Mouse (Mus musculus): ENCODE data around the gene Nrxn3. TPM values are rescaled to one million over a fixed set of nuclear protein-coding genes. Genes with fewer than 3 reads are reported as not detected.
A peak's percentile ranks its signal among the peaks of the same experiment; 100 is the strongest.

The Nrxn3 gene
- polyA plus RNA-seq, 1 experiment from 2014 or later, result 87.0 TPM

DNA sequence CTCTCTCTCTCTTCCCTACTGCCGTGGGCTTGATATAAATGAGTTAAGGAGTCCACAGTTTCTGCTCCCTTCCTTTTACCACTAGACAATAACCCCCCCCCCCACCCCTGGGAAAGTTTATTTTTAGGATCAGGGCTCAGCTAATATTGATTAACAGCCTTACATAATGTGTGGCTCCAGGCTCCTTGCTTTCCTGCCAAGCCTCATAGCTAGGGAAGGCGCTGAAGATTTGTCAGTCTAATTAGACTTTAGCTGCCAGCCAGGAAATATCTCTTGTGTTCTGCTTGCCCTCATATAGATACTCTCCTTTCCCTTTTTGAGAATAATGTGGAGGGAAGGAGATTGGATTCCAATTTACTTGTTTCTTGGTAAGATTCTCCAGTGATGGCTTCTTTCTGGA lies 1488.7 kb downstream of the Nrxn3 start:
- no peaks in the 10 kb centered on the region for H3K27me3 ChIP-seq (ENCODE audit: control insufficient read depth, insufficient read depth, low read depth, low read length)
- no peak for ATAC-seq
- no peak overlapping the region for H3K9ac ChIP-seq (ENCODE audit: low read depth, low read length)
- WGBS, result 71% methylated on average over 2 of the region's 2 CpGs
- H3K4me2 ChIP-seq (ENCODE audit: low read length), result no peak overlapping the region
- no peaks in the 10 kb centered on the region for H3K4me1 ChIP-seq (ENCODE audit: control insufficient read depth, insufficient read depth, low read length)
- H3K27ac ChIP-seq (ENCODE audit: low read length), result no peak overlapping the region
- no peak overlapping the region for H3K4me3 ChIP-seq (ENCODE audit: low read depth, low read length)
- no peaks in the 10 kb centered on the region for H3K9me3 ChIP-seq (replicated peaks; ENCODE audit: control insufficient read depth, low read length, poor library complexity, severe bottlenecking)
- no peaks in the 10 kb centered on the region for H3K36me3 ChIP-seq (ENCODE audit: control insufficient read depth, insufficient read depth, low read length)

DNA sequence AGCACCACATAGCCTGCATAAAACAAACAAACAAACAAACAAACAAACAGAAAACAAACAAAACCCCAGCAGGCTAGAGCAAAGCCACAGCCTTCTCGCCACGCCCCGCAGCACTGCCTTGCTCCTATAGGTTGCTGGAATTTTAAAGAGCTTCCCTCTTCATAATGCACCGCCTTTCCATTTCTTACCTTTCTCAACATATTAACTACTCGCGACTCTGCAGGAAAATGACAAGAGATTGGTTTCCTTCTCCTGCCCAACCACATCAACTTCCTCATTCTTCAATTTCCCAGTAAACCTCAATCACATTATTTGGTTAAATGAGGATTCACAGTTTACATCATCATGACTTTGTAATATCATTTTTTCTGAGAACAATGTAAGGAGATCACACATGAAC lies 1494.4 kb downstream of the Nrxn3 start:
- H3K4me3 ChIP-seq (ENCODE audit: low read depth, low read length), result no peak overlapping the region
- H3K36me3 ChIP-seq (ENCODE audit: control insufficient read depth, insufficient read depth, low read length), result no peaks in the 10 kb centered on the region
- WGBS, result 93% methylated on average over 6 of the region's 6 CpGs
- no peak overlapping the region for H3K9ac ChIP-seq (ENCODE audit: low read depth, low read length)
- no peak for ATAC-seq
- no peak overlapping the region for H3K4me2 ChIP-seq (ENCODE audit: low read length)
- H3K27ac ChIP-seq (ENCODE audit: low read length), result no peak overlapping the region
- no peaks in the 10 kb centered on the region for H3K27me3 ChIP-seq (ENCODE audit: control insufficient read depth, insufficient read depth, low read depth, low read length)
- no peaks in the 10 kb centered on the region for H3K9me3 ChIP-seq (replicated peaks; ENCODE audit: control insufficient read depth, low read length, poor library complexity, severe bottlenecking)
- no peaks in the 10 kb centered on the region for H3K4me1 ChIP-seq (ENCODE audit: control insufficient read depth, insufficient read depth, low read length)

DNA sequence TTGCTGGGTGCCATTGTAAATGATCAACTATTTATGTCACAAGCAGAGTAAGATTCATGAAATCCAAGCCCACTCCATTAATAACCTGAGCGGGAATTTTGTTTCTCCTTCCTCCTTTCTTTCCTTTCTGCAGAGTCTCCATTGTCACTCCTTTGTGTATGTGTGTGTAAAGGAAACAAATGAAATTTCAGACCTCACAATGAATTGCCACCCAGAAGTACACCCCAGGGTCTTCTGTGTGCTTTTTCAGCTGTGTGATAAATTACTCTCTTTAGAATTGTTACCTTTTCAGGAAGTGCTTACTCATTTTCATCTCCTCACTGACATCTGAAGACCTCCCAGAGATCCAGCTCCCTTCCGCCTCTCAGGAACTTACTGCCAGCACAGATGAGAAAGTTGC lies 1506.4 kb downstream of the Nrxn3 start:
- H3K4me1 ChIP-seq (ENCODE audit: control insufficient read depth, insufficient read depth, low read length), result no peaks in the 10 kb centered on the region
- no peaks in the 10 kb centered on the region for H3K36me3 ChIP-seq (ENCODE audit: control insufficient read depth, insufficient read depth, low read length)
- no peak overlapping the region for H3K4me2 ChIP-seq (ENCODE audit: low read length)
- H3K4me3 ChIP-seq (ENCODE audit: low read depth, low read length), result no peak overlapping the region
- no peak overlapping the region for H3K9ac ChIP-seq (ENCODE audit: low read depth, low read length)
- no peak for ATAC-seq
- H3K9me3 ChIP-seq (replicated peaks; ENCODE audit: control insufficient read depth, low read length, poor library complexity, severe bottlenecking), result no peaks in the 10 kb centered on the region
- no peaks in the 10 kb centered on the region for H3K27me3 ChIP-seq (ENCODE audit: control insufficient read depth, insufficient read depth, low read depth, low read length)
- no peak overlapping the region for H3K27ac ChIP-seq (ENCODE audit: low read length)
- WGBS, result 55% methylated on average over 2 of the region's 2 CpGs

DNA sequence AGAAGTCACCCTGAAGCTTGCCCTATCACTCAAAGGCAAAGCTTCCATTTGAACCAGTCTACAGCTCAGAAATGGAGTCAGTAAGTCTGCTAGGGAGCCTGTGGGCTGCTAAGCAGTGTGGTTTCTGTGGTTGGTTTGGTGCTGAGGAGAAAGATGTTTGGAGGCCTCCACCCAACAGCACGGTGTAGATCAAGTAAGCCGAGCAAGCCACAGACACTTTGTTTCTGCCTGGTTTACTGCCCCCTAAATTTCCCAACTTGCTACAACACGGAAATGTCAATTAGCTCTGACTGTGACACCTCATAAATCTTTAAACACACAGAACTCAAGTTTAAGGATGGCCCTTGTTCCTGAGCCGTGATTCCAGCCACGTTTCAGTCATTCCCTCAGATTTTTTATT lies 1513.4 kb downstream of the Nrxn3 start:
- no peaks in the 10 kb centered on the region for H3K27me3 ChIP-seq (ENCODE audit: control insufficient read depth, insufficient read depth, low read depth, low read length)
- WGBS, result 78% methylated on average over 5 of the region's 5 CpGs
- no peaks in the 10 kb centered on the region for H3K9me3 ChIP-seq (replicated peaks; ENCODE audit: control insufficient read depth, low read length, poor library complexity, severe bottlenecking)
- H3K27ac ChIP-seq (ENCODE audit: low read length), result no peak overlapping the region
- H3K4me2 ChIP-seq (ENCODE audit: low read length), result no peak overlapping the region
- H3K4me1 ChIP-seq (ENCODE audit: control insufficient read depth, insufficient read depth, low read length), result no peaks in the 10 kb centered on the region
- H3K9ac ChIP-seq (ENCODE audit: low read depth, low read length), result no peak overlapping the region
- H3K4me3 ChIP-seq (ENCODE audit: low read depth, low read length), result no peak overlapping the region
- no peak for ATAC-seq
- no peaks in the 10 kb centered on the region for H3K36me3 ChIP-seq (ENCODE audit: control insufficient read depth, insufficient read depth, low read length)

DNA sequence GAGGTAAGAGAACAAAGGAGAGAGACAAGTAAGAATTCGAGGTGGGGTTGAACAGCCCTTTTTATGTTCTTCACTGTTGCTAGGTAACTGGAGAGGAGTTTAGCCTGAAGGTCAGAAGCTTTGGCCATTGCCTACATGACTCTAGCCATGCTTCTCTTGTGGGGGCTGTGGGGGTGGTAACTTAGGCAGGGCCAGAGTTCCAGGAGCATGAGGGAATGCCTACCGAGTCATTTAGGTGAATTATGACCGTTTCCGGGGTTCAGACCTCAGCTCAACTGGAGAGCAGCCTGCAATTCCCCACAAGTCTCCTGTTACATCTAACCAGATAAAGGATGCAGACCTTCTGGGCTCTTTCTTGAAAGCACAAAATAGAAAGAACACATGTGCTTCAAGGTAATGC lies 1537.6 kb downstream of the Nrxn3 start:
- ATAC-seq, result no peak
- Histone ChIP-seq H3K9me3 (replicated peaks; ENCODE audit: control insufficient read depth, low read length, poor library complexity, severe bottlenecking) (no peaks in the 10 kb centered on the region), H3K27ac (ENCODE audit: low read length) (no peak overlapping the region), H3K36me3 (ENCODE audit: control insufficient read depth, insufficient read depth, low read length) (no peaks in the 10 kb centered on the region), H3K4me2 (ENCODE audit: low read length) (no peak overlapping the region), H3K4me3 (ENCODE audit: low read depth, low read length) (no peak overlapping the region), H3K27me3 (ENCODE audit: control insufficient read depth, insufficient read depth, low read depth, low read length) (no peaks in the 10 kb centered on the region), H3K4me1 (ENCODE audit: control insufficient read depth, insufficient read depth, low read length) (no peaks in the 10 kb centered on the region), H3K9ac (ENCODE audit: low read depth, low read length) (no peak overlapping the region)
- 75% methylated on average over 4 of the region's 4 CpGs for WGBS

DNA sequence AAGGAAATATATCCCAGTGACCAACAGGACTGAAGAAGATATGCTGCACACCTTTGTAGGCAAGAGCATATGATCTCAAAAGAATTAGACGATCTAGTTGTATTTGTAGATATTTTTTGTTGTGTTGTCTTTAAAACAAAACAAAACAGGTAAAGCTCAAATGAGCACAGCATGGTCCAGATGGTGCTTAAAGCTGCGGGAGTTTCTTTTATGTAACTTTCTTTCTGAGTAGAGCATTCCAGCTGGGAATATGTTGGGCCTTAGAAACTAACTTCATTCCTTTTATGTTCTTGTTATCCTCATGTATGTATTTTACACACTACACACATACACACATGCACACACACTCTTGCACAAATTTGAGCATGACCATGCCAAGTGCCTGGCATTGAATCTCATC lies 1545.4 kb downstream of the Nrxn3 start:
- no peak overlapping the region for H3K9ac ChIP-seq (ENCODE audit: low read depth, low read length)
- no peak overlapping the region for H3K4me2 ChIP-seq (ENCODE audit: low read length)
- no peak overlapping the region for H3K27ac ChIP-seq (ENCODE audit: low read length)
- no peak overlapping the region for H3K4me3 ChIP-seq (ENCODE audit: low read depth, low read length)
- 76% methylated on average over 2 of the region's 2 CpGs for WGBS
- no peaks in the 10 kb centered on the region for H3K4me1 ChIP-seq (ENCODE audit: control insufficient read depth, insufficient read depth, low read length)
- H3K36me3 ChIP-seq (ENCODE audit: control insufficient read depth, insufficient read depth, low read length), result no peaks in the 10 kb centered on the region
- no peaks in the 10 kb centered on the region for H3K27me3 ChIP-seq (ENCODE audit: control insufficient read depth, insufficient read depth, low read depth, low read length)
- no peak for ATAC-seq
- no peaks in the 10 kb centered on the region for H3K9me3 ChIP-seq (replicated peaks; ENCODE audit: control insufficient read depth, low read length, poor library complexity, severe bottlenecking)

DNA sequence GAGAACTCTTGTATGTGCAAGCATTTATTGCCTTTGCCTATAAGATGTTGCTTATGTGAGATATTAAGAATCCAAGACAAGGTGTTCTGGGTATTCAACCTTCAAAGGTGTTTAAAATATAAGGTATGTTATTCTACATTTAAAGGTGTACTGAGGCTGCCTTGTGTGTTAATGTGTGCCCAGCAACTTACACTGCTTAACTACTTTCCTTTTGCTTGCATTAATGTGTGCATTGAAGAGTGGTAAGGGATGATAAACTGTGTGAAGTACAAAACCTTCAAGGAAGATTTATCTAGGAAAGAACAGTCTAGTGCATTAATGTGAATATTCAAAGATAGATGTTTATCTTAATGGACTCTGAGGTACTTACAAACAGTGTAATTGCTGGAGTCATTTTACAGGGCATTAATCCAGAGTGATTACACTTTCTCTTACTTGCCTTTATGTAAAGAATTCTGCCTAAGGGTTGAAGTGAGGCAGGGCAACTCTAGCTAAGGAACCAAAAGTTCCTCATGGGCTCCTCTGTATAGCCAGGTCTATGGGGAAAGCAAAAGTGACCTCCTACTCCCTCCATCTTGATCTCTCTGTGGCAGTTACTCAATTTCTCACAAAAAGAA lies 1548.2 kb downstream of the Nrxn3 start:
- ATAC-seq, result no peak
- H3K4me1 ChIP-seq (ENCODE audit: control insufficient read depth, insufficient read depth, low read length), result no peaks in the 10 kb centered on the region
- no peaks in the 10 kb centered on the region for H3K9me3 ChIP-seq (replicated peaks; ENCODE audit: control insufficient read depth, low read length, poor library complexity, severe bottlenecking)

DNA sequence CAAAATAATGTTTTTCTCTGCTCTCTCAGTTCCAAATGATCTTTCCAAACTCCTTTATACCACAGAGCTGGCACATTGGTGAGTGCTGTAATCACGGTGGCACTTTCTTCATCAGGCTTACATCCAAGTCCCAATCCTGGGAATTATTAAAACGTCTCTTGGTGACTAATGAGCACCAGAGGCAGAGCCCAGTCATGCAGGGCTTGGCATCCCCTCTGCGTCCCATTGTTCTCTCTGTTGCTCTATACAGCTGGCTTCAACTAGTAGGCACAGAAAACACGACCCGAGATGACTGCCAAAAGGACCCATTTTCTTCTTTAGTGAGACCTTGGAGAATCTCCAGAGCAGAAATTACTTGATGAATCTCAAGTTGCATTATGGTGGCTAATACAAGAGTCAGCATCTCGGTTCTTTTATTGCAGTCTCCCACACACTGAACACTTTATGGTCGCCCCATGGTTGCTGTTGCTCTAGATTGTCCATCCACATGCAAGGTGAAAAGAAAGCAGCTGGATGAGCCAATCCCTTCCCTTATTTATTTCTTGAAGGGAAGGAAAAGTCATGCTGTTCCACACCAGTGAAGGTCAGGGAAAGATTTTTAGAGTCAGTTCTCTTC lies 1552.1 kb downstream of the Nrxn3 start:
- H3K9ac ChIP-seq (ENCODE audit: low read depth, low read length), result no peak overlapping the region
- H3K27me3 ChIP-seq (ENCODE audit: control insufficient read depth, insufficient read depth, low read depth, low read length), result no peaks in the 10 kb centered on the region
- peak; percentile 85 for ATAC-seq
- WGBS, result 64% methylated on average over 7 of the region's 7 CpGs
- H3K4me1 ChIP-seq (ENCODE audit: control insufficient read depth, insufficient read depth, low read length), result no peaks in the 10 kb centered on the region
- H3K4me2 ChIP-seq (ENCODE audit: low read length), result no peak overlapping the region
- H3K36me3 ChIP-seq (ENCODE audit: control insufficient read depth, insufficient read depth, low read length), result no peaks in the 10 kb centered on the region
- no peak overlapping the region for H3K27ac ChIP-seq (ENCODE audit: low read length)
- H3K9me3 ChIP-seq (replicated peaks; ENCODE audit: control insufficient read depth, low read length, poor library complexity, severe bottlenecking), result no peaks in the 10 kb centered on the region
- no peak overlapping the region for H3K4me3 ChIP-seq (ENCODE audit: low read depth, low read length)

More for the DNA sequence above, 1548.2 kb downstream of the Nrxn3 start:
- H3K4me2 ChIP-seq (ENCODE audit: low read length), result no peak overlapping the region
- no peak overlapping the region for H3K4me3 ChIP-seq (ENCODE audit: low read depth, low read length)
- no peaks in the 10 kb centered on the region for H3K27me3 ChIP-seq (ENCODE audit: control insufficient read depth, insufficient read depth, low read depth, low read length)
- no peaks in the 10 kb centered on the region for H3K36me3 ChIP-seq (ENCODE audit: control insufficient read depth, insufficient read depth, low read length)
- H3K9ac ChIP-seq (ENCODE audit: low read depth, low read length), result no peak overlapping the region
- H3K27ac ChIP-seq (ENCODE audit: low read length), result no peak overlapping the region

DNA sequence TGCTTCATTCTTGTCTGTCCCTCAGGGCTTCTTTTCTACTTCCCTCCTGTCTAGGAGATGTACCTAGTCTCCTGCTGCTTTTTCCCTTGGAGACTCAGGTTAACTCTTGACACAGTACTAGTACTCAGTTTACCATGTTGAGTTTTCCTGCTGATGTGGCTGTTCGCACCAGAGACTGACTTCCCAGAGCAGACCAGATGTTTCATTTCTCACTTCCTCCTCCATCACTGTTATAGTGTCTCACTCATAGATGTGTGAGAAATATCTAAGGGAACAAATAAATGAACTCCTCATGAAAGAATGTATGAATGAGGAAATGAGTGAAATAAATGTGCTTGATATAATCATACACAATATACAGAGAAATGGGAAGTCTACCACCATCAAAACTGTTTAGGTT lies 1558.6 kb downstream of the Nrxn3 start:
- ATAC-seq, result no peak
- no peaks in the 10 kb centered on the region for H3K4me1 ChIP-seq (ENCODE audit: control insufficient read depth, insufficient read depth, low read length)
- 100% methylated on average over 1 of the region's 1 CpGs for WGBS
- H3K4me2 ChIP-seq (ENCODE audit: low read length), result no peak overlapping the region
- no peak overlapping the region for H3K9ac ChIP-seq (ENCODE audit: low read depth, low read length)
- no peak overlapping the region for H3K4me3 ChIP-seq (ENCODE audit: low read depth, low read length)
- H3K9me3 ChIP-seq (replicated peaks; ENCODE audit: control insufficient read depth, low read length, poor library complexity, severe bottlenecking), result no peaks in the 10 kb centered on the region
- no peak overlapping the region for H3K27ac ChIP-seq (ENCODE audit: low read length)
- no peaks in the 10 kb centered on the region for H3K27me3 ChIP-seq (ENCODE audit: control insufficient read depth, insufficient read depth, low read depth, low read length)
- no peaks in the 10 kb centered on the region for H3K36me3 ChIP-seq (ENCODE audit: control insufficient read depth, insufficient read depth, low read length)
